Mouse (Mus musculus): ENCODE data around the gene Gm4707.
"Not testable (repeated sequence)": the region's sequence is repeated elsewhere in the genome, so short reads cannot be mapped to it uniquely, and the experiment has no call there.

Gene Gm4707

DNA sequence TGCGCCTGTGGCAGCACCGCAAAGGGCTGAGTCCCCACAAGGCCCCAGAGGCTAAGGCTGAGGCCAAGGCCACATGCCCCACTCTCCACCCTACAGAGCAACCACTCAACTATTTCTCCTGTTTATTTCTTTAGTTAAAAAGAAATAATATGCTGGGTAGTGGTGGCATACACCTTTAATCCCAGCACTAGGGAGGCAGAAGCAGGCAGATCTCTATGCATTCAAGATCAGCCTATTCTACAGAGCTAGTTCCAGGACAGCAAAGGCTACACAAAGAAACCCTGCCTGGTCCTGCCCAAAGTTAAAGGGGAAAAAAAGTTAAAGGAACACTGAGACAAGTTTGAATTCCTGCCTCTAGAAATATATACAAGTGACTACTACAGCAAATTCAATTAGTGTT is at the start of gene Gm4707:
Gm4707 (minus strand) TSS at position 101 of the 400 bp plus-strand sequence.
- DNase-seq, result no peak

DNA sequence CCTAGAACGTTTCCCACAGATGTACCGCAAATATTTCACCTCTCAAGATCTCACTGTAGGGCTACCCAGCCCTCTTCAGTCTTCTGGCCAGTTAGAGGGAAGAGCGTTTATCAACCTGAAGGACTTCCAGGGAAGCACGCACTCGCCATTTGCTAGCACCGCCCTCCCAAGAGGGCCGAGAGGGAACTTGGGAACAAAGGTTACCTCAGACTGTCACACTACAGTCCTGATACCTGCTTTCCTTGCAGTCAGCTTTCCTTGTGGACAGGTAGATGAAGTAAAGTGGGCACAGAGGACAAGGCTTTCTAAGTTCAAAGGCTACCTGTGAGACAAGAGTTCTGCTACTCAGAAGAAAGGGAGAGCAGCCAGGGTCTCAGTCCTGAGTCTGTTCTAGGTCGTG is 47.1 kb upstream of the Gm4707 start:
- no peak for DNase-seq

DNA sequence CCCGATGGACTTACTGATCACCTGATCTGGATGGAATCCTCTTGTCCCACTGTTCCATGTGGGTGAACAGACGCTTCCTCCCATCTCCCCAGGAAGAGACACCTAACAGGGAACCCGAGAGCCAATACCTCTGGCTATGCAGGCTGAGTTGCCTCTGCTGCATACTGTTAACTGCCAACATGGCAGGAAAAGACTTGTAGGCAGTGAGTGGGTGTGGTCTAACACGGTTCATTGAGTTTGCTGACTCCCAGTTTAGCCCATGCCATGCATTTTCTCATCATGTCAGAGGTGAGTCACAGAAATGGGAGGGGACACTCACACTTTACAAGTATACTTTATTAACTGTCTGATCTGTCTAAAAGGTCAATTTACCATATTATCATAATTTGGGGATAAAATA is 36.1 kb upstream of the Gm4707 start:
- DNase-seq, result peak; percentile 17 to 24

DNA sequence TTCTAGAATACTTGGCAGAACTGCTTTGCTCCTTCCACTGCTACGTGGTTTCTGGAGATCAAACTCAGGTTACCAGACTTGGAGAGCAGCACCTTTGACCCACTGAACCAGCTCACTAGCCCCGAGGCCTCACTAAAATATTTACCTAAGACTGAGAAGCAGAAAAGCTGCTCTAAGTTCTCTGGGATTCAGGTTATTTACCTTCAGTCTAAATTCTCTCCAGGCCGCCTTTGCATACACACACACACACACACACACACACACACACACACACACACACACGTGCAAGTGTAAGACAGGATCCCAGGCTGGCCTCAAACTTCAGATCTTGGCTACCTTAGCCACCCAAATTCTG is 31.6 kb upstream of the Gm4707 start:
- DNase-seq, result no peak

DNA sequence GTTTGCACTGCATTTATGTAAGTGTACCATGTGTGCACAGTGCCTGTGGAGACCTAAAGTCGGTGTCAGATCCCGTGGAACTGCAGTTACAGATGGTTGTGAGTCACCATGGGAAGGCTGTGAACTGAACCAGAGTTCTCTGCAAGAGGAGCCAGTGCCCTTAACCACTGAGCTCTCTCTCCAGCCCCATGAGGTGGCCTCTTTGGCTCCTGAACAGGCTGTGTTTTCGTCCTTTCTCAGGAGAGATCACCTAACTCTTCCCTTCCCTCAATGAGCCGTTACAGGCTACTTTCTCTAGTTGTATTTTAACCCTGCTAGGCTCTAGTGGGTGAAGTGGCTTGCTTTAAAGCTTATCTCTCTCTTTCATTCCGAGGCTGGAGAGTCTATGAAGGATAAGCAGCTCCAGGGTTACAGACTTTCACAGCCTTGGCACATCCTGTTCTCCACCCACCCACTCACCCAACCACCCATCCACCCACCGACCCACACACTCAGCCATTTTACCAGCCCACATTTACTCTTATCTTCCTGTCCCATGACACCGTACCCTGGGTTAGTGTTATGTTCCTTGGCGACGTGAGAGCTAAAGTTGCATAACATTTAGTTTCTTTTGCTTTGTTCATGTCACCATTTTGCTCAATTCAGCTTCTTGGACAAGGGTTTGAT is 31.1 kb upstream of the Gm4707 start:
- DNase-seq, result no peak

DNA sequence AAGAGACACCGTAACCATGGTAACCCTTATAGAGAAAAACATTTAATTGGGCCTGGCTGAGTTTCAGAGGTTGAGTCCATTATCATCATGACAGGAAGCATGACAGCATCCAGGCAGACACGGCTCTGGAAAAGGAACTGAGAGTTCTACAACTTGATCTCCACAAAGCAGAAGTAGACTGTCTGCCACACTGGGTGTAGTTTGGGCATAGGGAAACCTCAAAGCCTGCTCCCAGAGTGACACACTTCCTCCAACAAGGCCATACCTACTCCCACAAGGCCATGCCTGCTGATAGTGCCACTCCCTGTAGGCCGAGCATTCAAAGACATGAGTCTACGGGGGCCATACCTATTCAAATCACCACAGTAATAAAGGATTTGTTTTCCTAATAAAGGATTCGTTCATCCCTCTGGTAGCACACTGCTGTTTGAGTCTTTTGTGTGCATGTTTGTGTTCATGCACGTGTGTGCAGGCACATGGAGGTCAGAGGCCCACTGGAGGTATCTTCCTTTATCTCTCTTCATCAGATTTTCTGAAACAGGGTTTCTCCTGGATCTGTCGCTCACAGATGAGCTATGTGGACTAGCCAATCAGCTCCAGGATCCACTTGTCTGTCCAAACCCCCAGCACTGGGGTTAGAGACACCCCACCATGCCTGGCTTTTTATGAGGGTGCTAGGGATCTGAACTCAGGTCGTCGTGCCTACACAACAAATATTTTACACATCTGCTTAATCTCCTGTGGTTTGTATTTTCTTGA is 30.2 kb upstream of the Gm4707 start:
- peak; percentile 61 to 67 for DNase-seq

DNA sequence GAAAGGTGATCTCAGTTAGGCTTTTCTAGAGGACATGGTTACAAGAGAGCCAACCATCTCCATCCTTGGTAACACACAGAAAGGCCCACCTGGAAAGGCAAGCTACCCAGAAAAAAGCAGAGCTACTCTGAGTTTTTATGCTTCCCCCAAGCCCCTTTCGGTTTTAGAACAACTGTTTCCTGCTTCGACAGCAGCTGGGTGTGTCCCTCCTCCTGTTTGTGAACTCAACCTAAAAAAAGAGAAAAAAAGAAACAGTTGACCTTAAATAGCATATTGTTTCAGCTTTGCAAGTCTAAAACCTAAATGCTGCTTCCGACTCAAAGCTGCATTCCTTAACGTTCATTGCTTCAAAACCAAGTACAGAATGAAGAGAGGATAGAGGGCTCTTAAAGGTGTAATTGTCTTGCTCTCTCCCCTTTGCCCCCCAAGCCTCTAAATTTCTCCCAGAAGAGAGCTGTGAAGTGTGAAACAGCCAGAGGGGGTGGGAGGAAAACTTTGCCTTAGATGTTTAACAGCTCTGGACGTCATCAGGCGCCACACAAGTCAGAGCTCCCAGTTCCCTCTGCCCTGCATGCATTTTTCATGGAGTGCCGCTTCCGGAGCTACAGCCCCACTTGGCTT is 26.6 kb upstream of the Gm4707 start:
- DNase-seq, result peak; percentile 74 to 77

DNA sequence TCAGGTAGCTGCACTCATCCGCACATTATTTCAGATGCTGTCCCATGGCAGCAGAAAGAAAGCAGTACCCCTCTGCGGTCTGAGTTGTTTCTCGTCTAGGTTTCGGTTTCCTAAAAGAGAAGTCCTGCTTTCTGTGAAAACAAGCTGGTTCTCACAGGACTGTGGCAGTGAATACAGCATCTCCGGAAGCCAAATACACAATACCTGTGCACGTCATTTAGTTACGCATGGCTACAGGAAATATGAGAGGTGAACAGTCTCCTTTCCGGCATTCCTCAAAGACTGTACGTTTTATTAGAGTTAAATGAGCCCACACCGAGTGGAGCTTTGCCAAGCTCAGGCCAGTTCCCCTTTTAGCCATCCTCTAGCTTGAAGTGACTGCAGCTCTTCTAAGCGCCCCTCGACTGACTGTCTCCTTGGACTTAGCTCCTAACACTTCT is 26.1 kb upstream of the Gm4707 start:
- DNase-seq, result peak in 1 of 2 experiments; percentile 76

DNA sequence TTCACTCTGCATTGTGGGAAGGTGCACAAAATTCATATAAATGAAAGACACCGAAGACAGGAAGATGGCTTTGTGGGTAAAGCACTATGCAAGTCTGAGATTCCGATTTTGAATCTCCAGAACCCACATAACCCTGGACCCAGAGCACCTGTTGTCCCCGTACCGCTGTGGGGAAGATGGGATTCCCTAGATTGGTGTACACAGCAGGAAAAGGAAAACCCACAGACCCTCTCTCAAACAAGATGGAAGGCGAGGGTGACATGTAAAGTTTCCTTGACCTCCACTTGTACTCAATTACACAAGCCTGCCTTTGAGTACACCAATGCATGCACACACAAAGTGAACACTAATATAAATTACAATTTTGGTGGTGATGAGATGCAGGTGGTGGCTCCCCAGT is 25.0 kb upstream of the Gm4707 start:
- DNase-seq, result no peak

DNA sequence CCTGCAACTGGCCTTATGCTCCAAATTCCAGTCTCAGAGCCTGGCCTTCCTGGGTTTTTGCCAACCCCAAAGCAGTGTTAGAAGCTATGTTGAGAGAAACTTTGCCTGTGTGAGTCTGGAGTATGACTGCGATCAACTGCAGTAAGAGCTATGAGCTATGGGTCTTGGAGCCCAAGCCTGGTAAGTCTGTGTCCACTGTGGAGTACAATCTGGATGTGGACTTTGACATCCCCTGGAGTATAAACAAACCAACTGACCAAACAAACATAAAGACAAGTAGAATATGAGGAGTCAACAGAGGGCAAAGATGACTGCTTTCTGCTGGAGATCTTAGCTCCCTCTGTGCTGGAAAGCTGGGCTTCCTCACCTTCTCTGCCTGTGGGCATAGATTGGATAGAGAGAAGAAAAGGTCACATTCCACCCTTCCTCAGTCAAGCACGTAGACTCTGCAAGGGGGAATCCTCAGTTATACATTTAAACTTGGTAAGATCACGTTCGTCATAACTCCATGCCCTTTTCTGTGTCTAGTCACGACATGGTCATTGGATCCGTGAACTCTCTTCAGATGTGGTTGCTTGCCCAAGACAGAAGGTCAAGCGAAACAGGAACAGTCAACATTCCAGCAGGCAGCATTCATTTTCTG is 23.8 kb upstream of the Gm4707 start:
- no peak for DNase-seq

DNA sequence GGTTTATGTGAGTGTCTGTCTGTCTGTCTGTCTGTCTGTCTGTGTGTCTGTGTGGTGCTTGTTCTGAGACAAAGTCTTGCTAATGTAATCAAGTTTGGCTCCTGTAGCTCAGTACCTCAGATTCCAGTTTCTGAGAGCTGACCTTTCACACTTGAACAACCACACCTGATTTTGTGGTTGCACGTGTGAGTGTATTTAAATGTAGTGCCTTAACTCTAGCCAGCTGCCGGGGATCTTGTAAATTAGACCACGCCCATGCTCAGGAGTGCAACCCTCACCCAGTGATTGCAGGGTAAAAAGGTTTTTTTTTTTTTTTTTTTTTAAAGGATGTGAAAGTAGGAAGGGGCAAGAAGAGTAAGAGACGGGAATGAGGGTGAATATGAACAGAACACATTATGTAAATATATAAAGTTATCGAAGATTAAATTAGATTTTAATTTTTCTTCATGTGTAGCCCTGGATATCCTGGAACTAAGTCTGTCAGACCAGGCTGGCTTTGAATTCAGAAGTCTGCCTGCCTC is 19.7 kb upstream of the Gm4707 start:
- peak; percentile 66 to 68 for DNase-seq

DNA sequence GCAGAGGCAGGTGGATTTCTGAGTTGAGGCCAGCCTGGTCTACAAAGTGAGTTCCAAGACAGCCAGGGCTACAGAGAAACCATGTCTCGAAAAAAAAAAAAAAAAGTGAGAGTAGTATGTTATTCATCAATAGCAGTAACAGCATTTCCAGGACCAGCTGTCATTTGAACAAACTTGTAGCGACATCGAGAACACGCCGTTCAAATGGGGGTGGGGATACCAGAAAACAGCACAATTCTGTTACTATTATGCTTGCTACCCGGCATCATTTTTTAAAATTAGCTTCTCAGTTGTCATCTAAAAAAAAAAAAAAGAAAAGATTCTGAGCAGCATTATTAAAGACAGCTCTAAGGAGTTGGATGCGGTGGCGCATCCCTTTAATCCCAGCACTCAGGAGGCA is 17.8 kb upstream of the Gm4707 start:
- no peak for DNase-seq

DNA sequence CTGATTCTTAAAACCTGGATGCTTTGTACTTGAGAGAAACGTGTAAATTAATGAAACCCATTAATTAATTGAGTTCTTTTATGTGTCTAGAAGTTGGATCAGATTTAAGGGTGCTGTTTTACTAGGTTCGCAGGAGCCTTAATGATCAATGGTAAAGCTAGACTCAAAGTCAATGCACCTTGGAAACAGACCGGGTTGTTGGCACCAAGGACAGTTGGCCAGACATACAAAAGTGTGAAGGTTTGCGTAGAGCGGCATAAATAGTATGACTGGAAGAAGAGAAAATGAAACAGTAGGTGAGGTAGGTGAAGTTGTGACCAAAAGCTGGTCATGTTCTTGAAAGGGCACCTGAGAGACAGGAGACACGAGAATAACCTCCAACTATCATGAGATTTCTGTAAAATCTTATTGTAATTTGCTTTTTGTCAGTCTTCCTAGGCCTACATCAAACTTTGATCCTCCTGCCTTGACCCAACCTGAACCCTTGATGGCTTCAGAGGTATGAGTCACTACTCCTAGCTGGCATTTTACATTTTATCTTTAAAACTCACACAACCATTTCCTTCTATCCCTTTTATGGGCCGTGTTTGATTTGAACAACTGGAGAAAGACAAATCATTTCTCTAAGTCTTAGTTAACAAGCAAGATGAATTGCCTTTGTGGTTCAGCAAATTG is 16.8 kb upstream of the Gm4707 start:
- DNase-seq, result no peak

DNA sequence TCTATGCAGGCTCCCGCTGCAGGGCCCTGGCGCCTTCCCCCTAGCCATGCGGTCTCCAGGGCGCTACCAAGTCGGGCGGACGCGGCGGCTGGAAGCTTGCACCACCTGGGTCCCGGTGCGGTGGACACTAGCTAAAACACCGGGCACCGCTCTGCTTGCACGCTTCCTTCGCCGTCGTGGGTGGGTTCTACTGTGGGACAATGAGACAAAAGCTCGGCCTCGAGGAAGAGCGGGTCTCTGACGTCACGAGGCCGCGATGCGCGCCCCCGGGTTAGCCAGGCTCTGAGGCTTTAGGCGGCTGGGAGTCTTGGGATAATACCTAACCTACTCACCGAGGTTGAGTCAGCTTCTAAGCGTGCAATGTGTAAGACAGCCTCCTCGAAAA is 16.0 kb upstream of the Gm4707 start:
- DNase-seq, result peak; percentile 71 to 75

DNA sequence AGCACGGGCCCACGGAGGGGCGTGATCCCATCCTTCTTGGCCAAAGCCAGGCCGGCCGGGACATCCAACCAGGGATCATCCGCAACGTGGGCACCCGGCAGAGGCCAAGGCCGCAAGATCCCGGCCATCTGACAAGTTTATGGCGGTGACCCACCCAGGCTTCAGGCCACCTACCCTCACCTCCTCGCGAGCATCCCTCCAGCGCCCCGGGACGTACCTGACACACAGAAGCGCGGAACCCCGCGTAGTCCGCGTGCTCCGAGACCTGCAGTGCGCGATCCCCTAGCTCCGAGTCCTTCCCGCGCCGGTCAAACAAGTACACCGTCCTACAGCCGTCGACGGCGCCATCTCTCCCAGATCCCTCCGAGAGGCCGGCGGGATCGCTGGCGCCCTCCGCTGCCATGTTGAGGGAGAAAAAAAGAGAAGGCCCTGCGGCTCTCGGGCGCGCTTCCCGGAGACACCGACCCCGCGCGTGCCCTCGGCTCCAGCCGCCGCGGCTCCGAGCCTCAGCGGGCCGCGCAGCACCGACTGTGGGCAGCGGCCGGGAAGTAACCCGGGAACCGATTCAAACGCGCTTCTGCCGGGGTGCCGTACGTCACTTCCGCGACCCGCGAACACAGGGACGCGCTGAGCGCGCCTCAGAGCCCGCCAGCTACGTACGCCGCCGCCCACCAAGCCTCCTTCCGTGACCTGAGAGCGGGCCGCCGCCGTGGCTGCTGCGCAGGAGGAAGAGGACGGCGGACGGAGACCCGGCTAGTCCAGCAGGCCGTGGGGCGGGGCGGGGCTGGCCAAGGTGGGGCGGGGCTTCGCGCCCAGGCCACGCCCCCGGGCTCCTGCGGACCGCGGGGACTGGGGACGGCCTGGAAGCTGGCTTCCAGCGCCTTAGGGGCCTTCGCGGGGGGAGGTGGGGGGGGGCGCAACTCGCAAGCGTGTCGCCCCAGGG is 15.3 kb upstream of the Gm4707 start, which contains the start of gene Smchd1:
Smchd1 (minus strand) TSS at position 582 of the 943 bp plus-strand sequence.
- DNase-seq, result peak; percentile 90 to 92

DNA sequence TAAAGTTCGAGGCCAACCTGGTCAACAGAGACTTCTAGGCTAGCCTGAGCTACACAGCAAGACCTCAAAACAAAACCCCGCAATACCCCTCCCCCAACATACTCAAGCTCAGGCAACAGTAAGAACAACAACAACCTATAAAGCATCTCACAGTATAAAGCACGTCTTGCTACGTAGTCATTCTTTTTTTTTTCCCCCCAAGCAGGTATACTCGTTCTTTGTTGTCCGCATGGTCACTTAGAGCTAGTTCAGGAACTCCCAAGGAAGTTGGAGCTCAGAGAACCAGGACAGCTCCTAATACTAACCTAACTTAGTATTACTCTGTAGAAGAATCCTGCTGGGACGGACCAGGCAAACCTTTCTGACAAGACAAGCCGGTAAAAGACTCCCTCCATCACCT is 14.4 kb upstream of the Gm4707 start:
- DNase-seq, result peak; percentile 14 to 27

DNA sequence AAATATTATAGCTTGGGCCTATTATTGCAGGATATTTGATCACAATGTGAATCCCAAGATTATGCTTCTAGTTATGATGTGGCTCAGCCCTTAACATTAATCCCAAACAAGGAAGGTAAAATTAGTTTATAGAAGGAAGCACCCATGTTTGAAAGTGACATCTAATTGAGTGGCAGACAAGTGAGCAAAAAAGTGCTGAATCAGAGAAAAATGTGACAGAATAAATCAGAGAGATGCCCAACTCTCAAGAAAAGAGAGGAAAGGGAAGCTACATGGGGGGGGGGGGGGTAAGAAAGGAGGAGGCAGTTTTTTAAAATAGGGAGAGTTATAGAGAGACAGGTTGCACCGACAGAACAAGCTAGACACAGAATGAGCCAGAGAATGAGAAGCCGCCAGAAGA is 11.5 kb upstream of the Gm4707 start:
- no peak for DNase-seq

DNA sequence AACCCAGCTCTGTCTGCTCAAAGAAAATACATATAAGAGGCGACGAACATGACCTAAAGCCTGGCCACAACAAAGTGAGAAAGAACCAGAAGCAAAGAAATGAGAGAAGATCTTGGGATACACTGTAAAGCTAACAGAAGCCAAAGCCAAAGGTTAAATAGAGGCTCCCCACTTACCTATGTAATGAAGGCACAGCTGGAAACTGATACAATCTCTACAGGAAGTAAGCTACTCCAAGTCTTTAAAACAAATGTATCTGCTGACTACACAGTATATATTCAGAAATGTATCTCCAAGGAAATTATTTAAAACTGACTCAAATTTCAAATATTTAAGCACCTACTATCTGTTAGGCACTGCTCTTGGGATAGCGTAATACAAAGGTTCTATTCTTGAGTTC is 594 bp upstream of the Gm4707 start:
- DNase-seq, result no peak

DNA sequence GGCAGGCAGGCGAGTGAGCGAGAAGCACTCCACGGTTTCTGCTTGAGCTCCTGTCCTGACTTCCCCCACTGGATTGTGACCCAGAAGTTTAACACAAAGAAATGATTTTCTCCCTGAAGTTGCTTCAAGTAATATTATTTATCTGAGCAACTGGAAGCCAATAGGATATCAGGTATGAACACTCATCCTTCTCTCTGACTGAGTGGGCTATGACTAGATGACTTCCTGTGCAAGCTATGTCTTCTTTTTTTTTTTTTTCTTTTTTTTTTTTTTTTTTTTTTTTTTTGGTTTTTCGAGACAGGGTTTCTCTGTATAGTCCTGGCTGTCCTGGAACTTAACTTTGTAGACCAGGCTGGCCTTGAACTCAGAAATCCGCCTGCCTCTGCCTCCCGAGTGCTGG is 2.4 kb downstream of the Gm4707 start:
- DNase-seq, result not testable (repeated sequence)

DNA sequence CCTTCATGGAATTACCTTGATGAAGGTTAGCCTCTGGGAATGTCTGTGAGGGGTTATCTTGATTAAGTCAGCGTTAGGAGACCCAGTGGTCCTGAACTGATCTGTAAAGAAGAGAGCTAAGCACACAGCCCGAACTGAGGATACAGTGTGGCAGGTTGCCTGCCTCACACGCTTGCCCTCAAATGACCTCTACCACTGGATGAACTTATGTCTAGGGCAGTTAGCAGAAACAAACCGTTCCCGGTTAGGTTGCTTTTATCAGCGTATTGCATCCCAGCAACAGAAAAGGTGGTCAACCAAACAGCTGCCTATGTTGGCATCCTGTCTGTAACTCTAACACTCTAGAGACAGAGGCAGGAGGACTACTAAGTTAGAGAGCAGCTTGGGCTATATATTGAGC is 14.5 kb downstream of the Gm4707 start:
- no peak for DNase-seq

DNA sequence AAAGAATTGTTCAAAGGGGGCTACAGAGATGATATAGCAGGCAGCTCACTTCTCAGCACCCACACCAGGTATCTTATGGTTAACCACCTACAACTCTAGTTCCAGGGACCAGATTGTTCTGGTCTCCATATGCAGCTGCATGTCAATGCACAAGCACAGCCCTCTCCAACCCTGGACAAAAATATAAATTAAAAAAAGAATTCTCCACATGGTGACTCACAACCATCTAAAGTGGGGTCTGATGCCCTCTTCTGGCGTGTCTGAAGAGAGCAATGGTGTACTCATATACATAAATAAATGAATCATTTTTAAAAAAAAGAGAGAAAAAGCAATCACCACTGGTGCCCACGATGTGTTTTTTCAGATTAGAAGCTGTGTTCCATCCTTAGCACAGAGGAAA is 15.0 kb downstream of the Gm4707 start:
- DNase-seq, result peak in 1 of 2 experiments; percentile 8

DNA sequence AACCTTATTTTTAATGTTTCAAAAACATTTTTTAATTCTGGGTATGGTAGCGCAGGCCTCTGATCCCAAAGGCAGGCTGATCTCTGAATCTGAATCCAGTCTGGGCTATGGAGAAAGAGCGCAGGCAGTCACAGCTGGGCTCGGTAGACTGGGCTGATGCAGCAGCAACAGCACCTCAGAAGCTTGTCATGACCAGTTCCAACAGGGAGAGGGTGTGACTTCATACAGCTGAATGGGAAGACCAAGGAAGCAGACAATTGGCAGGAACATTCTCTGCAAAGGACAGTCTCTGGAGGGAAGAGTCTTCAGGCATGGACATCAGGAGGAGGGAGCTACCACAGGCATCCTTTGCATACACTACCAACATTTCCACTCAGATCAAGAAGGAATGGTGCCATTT is 15.6 kb downstream of the Gm4707 start:
- no peak for DNase-seq
